Mouse (Mus musculus): ENCODE data around the gene Gm11037.

DNA sequence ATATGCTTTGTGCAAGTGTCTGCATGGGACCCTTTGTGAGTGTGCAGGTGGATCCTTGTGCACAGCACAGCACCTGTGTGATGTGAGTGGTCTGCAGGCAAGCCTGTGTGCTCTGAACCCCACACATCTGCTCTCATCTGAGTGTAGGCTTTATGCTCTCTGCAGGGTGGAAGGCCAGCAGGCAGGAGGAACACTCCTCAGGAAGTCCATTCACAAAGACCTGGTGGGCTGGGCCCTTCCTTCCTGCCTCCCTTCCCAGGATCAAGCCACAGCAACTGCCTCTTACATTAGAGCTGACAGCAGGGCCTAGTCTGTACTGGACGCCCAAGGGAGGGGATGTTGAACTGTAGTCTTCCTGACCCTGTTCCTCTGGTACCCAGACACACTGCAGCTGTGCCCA lies 1.1 kb downstream of the Gm11037 start:
- TF ChIP-seq POLR2A (IDR thresholded peaks at IDR 0.05; ENCODE audit: low read depth, low read length) (peak; percentile 5), CTCF (conservative IDR thresholded peaks at IDR 0.05; ENCODE audit: insufficient read depth, insufficient read length, low read depth, low read length) (no peak)

All from kidney, adult 2 months (tissue).